Mouse (Mus musculus): ENCODE data around the gene Zfp69.

The Zfp69 gene

GRCm38 (mm10) chr4:120951428-120951973, at the start of gene Zfp69:
Gene Zfp69, minus strand, starts transcription at chr4:120951699.
- peak; percentile 94 for DNase-seq (ENCODE audit: extremely low spot score)

GRCm38 (mm10) chr4:121001042-121001441, 49.5 kb upstream of the Zfp69 start:
- DNase-seq (ENCODE audit: extremely low spot score): no peak

GRCm38 (mm10) chr4:120995911-120996310, 44.4 kb upstream of the Zfp69 start:
- no peak for DNase-seq (ENCODE audit: extremely low spot score)

- DNase-seq (ENCODE audit: extremely low spot score): no peak
Measured at GRCm38 (mm10) chr4:120993025-120993424, 41.5 kb upstream of the Zfp69 start.

GRCm38 (mm10) chr4:120992284-120992683, 40.8 kb upstream of the Zfp69 start:
- no peak for DNase-seq (ENCODE audit: extremely low spot score)

- no peak for DNase-seq (ENCODE audit: extremely low spot score)
Measured at GRCm38 (mm10) chr4:120987319-120987718, 35.8 kb upstream of the Zfp69 start.

- peak; percentile 32 for DNase-seq (ENCODE audit: extremely low spot score)
Measured at GRCm38 (mm10) chr4:120986446-120986845, 34.9 kb upstream of the Zfp69 start.

GRCm38 (mm10) chr4:120978221-120978620, 26.7 kb upstream of the Zfp69 start:
- DNase-seq (ENCODE audit: extremely low spot score): no peak

GRCm38 (mm10) chr4:120975428-120975734, 23.9 kb upstream of the Zfp69 start:
- DNase-seq (ENCODE audit: extremely low spot score): no peak

- no peak for DNase-seq (ENCODE audit: extremely low spot score)
Measured at GRCm38 (mm10) chr4:120974711-120975427, 23.4 kb upstream of the Zfp69 start.

- no peak for DNase-seq (ENCODE audit: extremely low spot score)
Measured at GRCm38 (mm10) chr4:120971842-120972241, 20.3 kb upstream of the Zfp69 start.

- no peak for DNase-seq (ENCODE audit: extremely low spot score)
Measured at GRCm38 (mm10) chr4:120969382-120970146, 18.1 kb upstream of the Zfp69 start.

- no peak for DNase-seq (ENCODE audit: extremely low spot score)
Measured at GRCm38 (mm10) chr4:120968486-120968885, 17.0 kb upstream of the Zfp69 start.

GRCm38 (mm10) chr4:120955586-120955985, 4.1 kb upstream of the Zfp69 start:
- no peak for DNase-seq (ENCODE audit: extremely low spot score)

- no peak for DNase-seq (ENCODE audit: extremely low spot score)
Measured at GRCm38 (mm10) chr4:120953667-120954066, 2.2 kb upstream of the Zfp69 start.

GRCm38 (mm10) chr4:120953038-120953437, 1.5 kb upstream of the Zfp69 start:
- DNase-seq (ENCODE audit: extremely low spot score): no peak

- no peak for DNase-seq (ENCODE audit: extremely low spot score)
Measured at GRCm38 (mm10) chr4:120952163-120952562, 664 bp upstream of the Zfp69 start.

GRCm38 (mm10) chr4:120950763-120951427, 604 bp downstream of the Zfp69 start:
- no peak for DNase-seq (ENCODE audit: extremely low spot score)

GRCm38 (mm10) chr4:120948938-120949337, 2.6 kb downstream of the Zfp69 start:
- no peak for DNase-seq (ENCODE audit: extremely low spot score)

GRCm38 (mm10) chr4:120935006-120935405, 16.5 kb downstream of the Zfp69 start:
- no peak for DNase-seq (ENCODE audit: extremely low spot score)

- no peak for DNase-seq (ENCODE audit: extremely low spot score)
Measured at GRCm38 (mm10) chr4:120930736-120931135, 20.8 kb downstream of the Zfp69 start.

- no peak for DNase-seq (ENCODE audit: extremely low spot score)
Measured at GRCm38 (mm10) chr4:120928686-120929085, 22.8 kb downstream of the Zfp69 start.

Data from embryo, embryonic 9.5 days (tissue).